Mouse (Mus musculus) induced T-regulatory cell, adult 2 months (primary cell): Measurements from ENCODE around the gene Ear10.
"Not testable (repeated sequence)": the region's sequence is repeated elsewhere in the genome, so short reads cannot be mapped to it uniquely, and the experiment has no call there.

Source experiments
- DNase-seq: peaks from one replicate; pipeline ENCODE4 v3.0.0-alpha.2; 2012; ENCODE audit warnings: low read depth

The Ear10 gene

DNA sequence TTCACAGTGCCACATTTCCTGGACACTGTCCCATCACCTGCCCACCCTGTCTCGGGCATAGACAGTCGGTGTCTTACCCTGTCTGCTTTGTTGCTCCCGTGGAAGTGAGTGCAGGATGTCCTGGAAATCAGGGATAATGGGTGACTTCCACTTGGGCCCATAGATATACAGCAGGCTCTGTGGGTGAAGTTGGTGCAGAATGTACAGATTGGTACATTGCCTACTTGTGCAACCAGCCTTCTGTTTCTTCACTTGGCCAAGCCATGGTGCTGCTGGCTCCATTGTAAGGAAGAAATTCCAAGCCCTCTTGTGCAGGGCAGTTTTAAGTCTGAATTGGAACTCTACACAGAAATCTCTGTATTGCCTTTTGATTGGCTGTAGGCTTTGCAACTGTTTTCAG, at the start of gene Ear10:
TSS of gene Ear10 (minus strand) at position 101 of the 400 bp plus-strand sequence.
- DNase-seq = not testable (repeated sequence)

- not testable (repeated sequence) for DNase-seq
Measured at GRCm38 (mm10) chr14:43956769-43957168, 33.4 kb upstream of the Ear10 start, which contains the start of gene Ang5. Gene Ang5, plus strand, starts transcription at chr14:43957069.

DNA sequence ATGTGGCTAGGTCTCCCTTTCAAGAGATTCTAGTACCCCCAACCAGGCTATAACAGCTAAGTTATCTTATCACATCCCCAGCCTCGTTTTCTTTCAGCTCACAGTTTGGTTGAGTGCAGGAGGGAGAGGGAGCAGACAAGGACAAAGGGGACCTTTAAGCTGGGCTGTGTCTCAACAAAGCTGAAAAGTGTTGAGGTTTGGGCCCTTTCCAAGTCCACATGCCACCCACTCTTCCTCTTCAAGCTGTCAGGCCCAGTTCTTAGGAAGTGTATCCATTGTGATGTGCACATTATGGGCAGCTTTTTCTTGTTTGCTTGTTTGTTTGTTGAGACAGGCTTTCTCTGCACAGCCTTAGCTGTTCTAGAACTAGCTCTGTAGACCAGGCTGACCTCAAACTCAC, 31.7 kb upstream of the Ear10 start:
- DNase-seq = not testable (repeated sequence)

DNA sequence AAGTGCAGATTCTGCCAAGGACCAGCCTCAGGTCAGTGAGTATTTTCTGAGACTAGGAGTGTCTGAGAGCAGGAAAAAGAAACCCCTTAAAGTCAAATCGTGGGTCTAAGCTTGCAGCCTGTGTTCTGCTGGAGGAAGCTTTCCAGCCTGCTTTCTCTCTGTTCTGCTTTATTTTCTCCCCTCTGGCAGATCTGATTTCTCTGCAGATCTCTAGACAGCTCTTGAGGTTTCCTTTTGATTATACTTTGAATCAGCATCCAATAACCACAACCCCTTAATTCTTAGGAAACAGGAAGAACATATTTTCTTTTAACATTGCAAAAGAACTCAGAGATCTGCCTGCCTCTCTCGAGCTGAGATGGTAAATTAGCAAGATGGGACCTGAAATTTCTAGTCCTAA, 30.0 kb upstream of the Ear10 start:
- DNase-seq = not testable (repeated sequence)

DNA sequence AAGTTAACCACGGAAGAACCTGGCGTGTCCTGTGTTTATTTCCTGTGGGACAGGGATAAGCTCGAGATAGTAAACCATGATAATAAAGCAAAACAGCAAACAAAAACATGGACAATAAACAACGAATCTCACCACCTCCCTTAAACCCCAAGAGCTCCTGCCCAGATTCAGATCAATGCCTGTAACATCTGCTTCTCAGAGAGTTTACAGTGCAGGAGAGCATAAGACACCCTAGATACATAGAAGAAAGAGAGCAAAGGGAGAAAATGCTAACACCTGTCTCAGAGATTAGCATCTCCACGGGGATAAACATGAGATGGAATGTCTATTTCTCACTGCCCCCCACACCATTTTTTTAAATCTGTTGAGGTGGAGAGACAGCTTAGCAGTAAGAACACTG, 10.0 kb upstream of the Ear10 start:
- not testable (repeated sequence) for DNase-seq

- DNase-seq = peak; percentile 34
Measured at GRCm38 (mm10) chr14:43932991-43933390, 9.6 kb upstream of the Ear10 start.

- peak; percentile 31 for DNase-seq
Measured at GRCm38 (mm10) chr14:43925404-43925950, 2.1 kb upstream of the Ear10 start.

DNA sequence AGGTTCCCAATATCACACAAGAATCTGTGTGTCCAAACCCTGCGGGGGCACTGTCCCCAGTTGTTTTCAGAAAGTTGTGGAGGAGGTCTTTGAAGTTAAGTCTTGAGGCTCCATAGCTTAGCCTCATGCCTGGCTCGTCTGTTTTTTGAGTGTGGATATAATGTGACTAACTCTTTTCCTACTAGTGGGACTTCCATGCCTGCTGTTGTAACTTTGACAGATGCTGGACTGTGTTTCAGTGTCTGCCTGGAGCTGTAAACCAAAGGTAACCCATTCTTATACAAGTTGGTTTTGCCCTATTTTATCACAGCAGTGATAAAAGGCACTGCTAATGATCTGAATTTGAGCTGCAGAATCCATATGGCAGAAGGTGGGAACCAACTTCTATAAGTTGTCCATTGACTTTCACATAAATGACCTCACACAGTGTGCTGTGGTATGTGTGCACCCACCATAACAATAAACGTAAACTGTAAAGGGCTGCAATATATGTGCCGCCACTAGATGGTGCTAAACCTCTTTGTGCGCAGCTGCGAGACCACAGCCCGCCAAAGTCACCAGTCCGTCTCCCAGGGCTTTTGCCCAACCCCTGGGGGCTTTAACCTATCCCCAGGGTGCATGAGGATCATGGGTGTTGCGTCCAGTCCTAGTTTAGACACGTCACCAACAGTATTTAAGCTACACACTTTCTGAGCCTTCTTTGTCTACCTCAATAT, 1.5 kb upstream of the Ear10 start, which contains the start of gene Gm8113:
TSS of gene Gm8113 (plus strand) at position 703 of the 716 bp plus-strand sequence.
- DNase-seq = peak; percentile 68

DNA sequence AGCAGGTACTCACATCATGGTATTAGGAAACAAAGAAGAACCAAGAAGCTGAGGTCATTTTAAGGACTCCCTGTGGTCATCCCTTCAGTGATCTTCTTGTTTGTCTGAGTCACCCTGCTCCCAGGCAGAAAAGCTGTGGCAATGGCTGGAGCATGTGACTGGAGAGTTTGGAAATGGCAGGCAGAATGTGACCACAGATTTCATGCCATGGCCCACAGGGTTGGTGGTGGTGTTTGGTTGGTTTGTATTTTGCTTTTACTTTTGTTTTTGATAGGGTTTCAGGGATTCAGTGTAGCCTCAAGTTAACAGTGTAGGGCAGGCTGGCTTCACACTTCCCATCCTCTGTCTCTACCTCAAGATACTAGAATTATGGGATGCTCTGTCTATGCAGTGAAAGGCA, 5.1 kb downstream of the Ear10 start:
- DNase-seq = not testable (repeated sequence)

DNA sequence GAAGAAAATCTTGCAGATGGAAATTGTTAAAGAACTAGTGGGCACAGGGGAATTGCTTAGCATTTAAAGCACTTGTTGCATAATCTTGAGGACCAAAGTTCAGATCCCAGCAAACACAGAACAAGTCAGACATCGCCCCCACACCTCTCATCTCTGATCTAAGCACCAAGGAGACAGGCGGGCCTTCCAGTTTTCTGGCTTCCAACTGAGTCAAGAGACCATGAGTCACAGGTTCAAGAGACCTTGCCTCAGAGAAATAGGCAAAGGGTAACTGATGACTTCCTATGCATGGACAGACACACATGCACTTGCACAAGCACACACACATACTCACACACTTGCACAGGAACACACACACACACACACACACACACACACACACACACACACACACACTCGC, 24.8 kb downstream of the Ear10 start:
- DNase-seq = not testable (repeated sequence)

- not testable (repeated sequence) for DNase-seq
Measured at GRCm38 (mm10) chr14:43895357-43895756, 28.0 kb downstream of the Ear10 start.

GRCm38 (mm10) chr14:43891288-43891687, 32.1 kb downstream of the Ear10 start:
- not testable (repeated sequence) for DNase-seq

DNA sequence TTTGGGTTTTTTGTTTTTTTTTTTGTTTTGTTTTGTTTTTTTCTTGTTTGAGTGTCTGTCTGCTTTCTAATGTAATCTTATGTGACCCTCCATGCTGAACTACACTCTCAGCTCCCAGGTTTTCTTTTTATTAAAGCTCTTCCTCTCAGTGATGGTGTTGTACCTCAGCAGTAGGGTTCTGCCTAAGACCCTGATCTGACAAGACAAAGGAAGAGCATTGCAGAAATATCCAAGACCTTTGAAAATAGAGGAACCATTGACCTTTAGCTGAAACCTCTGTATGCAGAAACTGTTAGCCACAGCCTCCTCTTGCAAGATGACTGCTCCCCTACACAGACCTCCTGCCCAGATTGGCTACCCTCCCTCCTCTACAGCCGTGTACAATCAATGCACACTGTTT, 37.1 kb downstream of the Ear10 start:
- not testable (repeated sequence) for DNase-seq

GRCm38 (mm10) chr14:43879966-43880545, 43.3 kb downstream of the Ear10 start:
- DNase-seq = not testable (repeated sequence)

GRCm38 (mm10) chr14:43877789-43878188, 45.6 kb downstream of the Ear10 start:
- DNase-seq = not testable (repeated sequence)

DNA sequence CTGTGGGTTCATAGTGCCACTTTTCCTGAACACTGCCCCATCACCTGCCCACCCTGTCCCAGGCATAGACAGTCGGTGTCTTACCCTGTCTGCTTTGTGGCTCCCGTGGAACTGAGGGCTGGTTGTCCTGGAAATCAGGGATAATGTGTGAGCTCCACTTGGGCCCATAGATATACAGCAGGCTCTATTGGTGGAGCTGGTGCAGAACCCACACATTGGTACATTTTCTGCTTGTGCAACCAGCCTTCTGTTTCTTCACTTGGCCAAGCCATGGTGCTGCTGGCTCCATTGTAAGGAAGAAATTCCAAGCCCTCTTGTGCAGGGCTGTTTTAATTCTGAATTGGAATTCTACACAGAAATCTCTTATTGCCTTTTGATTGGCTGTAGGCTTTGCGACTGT, 47.9 kb downstream of the Ear10 start, which contains the start of gene Ear1:
TSS of gene Ear1 (minus strand) at position 101 of the 400 bp plus-strand sequence.
- not testable (repeated sequence) for DNase-seq

- DNase-seq = not testable (repeated sequence)
Measured at GRCm38 (mm10) chr14:43874862-43875261, 48.5 kb downstream of the Ear10 start.
